Mouse (Mus musculus): ENCODE results near the gene Slc30a10.

DNA sequence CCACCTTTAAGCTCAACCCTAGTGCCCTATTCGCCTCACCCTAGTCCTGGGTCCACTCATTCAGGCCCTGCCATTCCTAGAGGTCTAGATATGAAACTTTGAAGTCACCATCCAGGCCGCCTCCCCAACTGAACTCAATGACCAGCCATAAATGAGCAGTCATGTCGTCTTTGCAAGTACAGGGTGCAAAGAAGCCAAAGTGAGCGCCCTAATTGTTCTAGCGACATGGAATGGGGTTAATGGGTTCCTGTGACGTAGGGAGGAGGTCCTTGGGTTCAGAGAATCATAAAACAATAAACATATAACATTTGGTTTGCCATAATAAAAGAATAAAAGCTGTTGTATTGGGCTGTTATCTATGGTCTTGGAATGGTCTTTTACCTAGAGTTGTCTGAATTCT is 47.9 kb downstream of the Slc30a10 start:
- no peak for TF ChIP-seq CTCF (IDR thresholded peaks at IDR 0.05; ENCODE audit: extremely low read depth, insufficient read length, insufficient replicate concordance, low read depth, low read length)
- no peak for TF ChIP-seq POLR2A (IDR thresholded peaks at IDR 0.05; ENCODE audit: low read depth, low read length)

Measured in small intestine, adult 2 months (tissue).